Mouse (Mus musculus) heart, embryonic 10.5 days (tissue): ENCODE measurements around the gene Slc9b1. TPM values are rescaled to one million over a fixed set of nuclear protein-coding genes. Genes with fewer than 3 reads are reported as not detected.

Experiments
- DNase-seq: peaks from one replicate; pipeline ENCODE4 v3.0.0-alpha.2; 2017; ENCODE audit warnings: low spot score
- H3K27ac ChIP-seq: fragments of 300-500 bp; sonication (generic); 2 replicates; pipeline ENCODE4 v1.5.1; 2016; ENCODE audit warnings: mild to moderate bottlenecking
- H3K27me3 ChIP-seq: fragments of 300-500 bp; sonication (generic); 2 replicates; pipeline ENCODE4 v1.6.1; 2016; ENCODE audit warnings: mild to moderate bottlenecking; ENCODE audit not compliant: poor library complexity, insufficient read depth, severe bottlenecking
- H3K36me3 ChIP-seq: fragments of 300-500 bp; sonication (generic); 2 replicates; pipeline ENCODE4 v1.6.1; 2016; ENCODE audit warnings: mild to moderate bottlenecking, moderate library complexity
- H3K4me1 ChIP-seq: fragments of 300-500 bp; sonication (generic); 2 replicates; pipeline ENCODE4 v1.6.1; 2016; ENCODE audit warnings: mild to moderate bottlenecking
- H3K4me3 ChIP-seq: fragments of 300-500 bp; sonication (generic); 2 replicates; pipeline ENCODE4 v1.5.1; 2016; ENCODE audit warnings: mild to moderate bottlenecking, moderate library complexity
- H3K9me3 ChIP-seq: fragments of 300-500 bp; sonication (generic); 2 replicates; pipeline ENCODE4 v1.6.1; 2016; ENCODE audit warnings: mild to moderate bottlenecking, moderate library complexity
- WGBS: fragments of 180-500 bp; shearing (Covaris S2); methylation state at CpG from one replicate; pipeline ENCODE4 v1.1.7; 2016; 5-methylcytosine and 5-hydroxymethylcytosine counted together
- polyA plus RNA-seq: library from polyadenylated mRNA; unstranded; fragments of >200 nt; fragmentation: Nextera tagmentation; extraction: Ambion mirVana; gene quantifications from 2 replicates; pipeline ENCODE4 v1.2.1, GENCODE M21; 2016

Slc9b1 gene
- polyA plus RNA-seq, 1 experiment from 2014 or later, result 0.44 TPM

DNA sequence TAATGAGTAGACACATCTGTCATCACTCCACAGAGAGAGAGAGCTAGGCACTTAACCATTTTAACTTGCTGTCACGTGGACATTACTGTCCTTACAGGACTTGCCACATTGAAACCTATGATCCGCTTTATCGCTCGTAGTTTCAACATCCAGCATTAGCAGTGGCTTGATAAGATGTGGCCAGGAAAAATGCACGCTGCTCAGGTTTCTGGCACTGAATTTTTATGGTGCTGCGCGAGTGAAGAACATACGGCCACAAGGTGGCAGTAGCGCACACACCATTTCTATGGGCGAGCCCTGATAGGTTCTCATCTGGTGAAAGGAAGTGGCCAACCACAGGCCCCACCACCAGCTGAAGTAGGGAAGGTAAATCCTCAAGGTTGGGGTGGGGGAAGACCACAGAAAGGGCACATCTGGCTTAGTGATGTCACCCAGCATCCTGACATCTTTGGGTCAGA, 54.4 kb downstream of the Slc9b1 start:
- H3K4me1 ChIP-seq, result peaks cover 16% of the 10 kb centered on the region
- 7% methylated on average over 10 of the region's 10 CpGs for WGBS
- H3K27ac ChIP-seq, result peak overlapping the region; percentile 44; the same call in 1 of the 2 replicates
- H3K36me3 ChIP-seq, result peaks cover 21% of the 10 kb centered on the region
- no peaks in the 10 kb centered on the region for H3K9me3 ChIP-seq
- no peaks in the 10 kb centered on the region for H3K27me3 ChIP-seq
- H3K4me3 ChIP-seq, result no peak overlapping the region
- peak; percentile 94 for DNase-seq

DNA sequence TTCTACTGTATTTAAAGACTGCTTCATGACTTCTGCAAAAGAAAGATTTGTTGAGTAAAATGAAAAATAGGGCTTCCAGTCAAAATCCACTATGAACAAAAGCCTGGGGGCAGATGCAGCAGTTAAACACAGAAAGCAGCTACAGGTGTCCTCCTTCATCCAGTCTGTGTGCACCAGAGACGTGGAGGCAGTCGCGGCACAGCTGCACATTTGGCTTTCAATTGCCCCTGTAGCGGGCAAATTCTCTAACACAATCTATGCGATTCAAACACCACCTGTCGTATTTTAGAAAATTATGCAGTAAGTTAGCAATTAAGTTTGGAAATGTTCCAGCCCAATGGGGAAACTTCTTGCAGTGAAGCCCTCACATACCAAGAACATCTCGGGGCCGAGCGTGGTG, 55.4 kb downstream of the Slc9b1 start:
- Histone ChIP-seq H3K9me3 (no peaks in the 10 kb centered on the region), H3K4me1 (peaks cover 19% of the 10 kb centered on the region), H3K4me3 (no peak overlapping the region), H3K27me3 (no peaks in the 10 kb centered on the region), H3K36me3 (peaks cover 25% of the 10 kb centered on the region), H3K27ac (peak overlapping the region; percentile 44; the same call in 1 of the 2 replicates)
- DNase-seq, result no peak
- WGBS, result 90% methylated on average over 9 of the region's 9 CpGs

DNA sequence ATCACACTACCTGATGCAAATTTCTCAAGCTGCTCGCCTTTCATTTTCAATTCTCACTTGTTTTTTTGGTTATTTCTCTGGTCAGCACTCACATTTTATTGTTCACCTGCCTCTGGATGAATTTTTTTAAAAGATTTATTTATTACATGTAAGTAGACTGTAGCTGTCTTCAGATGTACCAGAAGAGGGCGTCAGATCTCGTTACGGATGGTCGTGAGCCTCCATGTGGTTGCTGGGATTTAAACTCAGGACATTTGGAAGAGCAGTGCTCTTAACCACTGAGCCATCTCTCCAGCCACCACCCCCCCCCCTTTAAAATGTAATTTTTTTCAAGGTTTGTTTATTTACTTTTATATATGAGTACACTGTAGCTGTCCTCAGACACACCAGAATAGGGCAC, 56.0 kb downstream of the Slc9b1 start:
- H3K4me3 ChIP-seq, result no peak overlapping the region
- WGBS, result 75% methylated on average over 5 of the region's 5 CpGs
- no peaks in the 10 kb centered on the region for H3K9me3 ChIP-seq
- H3K27me3 ChIP-seq, result no peaks in the 10 kb centered on the region
- H3K27ac ChIP-seq, result no peak overlapping the region
- no peak for DNase-seq
- H3K4me1 ChIP-seq, result peaks cover 19% of the 10 kb centered on the region
- peaks cover 28% of the 10 kb centered on the region for H3K36me3 ChIP-seq

DNA sequence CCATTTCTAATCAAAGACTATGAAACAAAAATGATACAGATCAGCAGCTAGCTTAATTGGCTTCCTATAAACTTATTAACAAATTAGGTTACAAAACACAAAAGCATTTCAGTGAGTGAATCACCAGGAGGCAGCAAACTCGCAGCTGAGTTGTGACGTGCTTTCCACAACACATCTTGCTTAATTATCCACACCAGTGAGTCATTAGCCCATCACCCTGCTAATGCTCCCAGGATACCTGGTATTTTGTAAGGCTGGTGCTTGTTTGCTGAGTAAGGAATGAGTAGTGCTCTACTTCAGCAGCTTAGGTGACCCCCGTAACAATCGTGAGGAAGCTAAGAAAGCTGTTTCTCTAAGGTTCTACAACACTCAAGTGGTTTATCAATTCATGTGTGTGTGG, 56.8 kb downstream of the Slc9b1 start:
- Histone ChIP-seq H3K36me3 (peaks cover 35% of the 10 kb centered on the region), H3K4me3 (no peak overlapping the region), H3K9me3 (no peaks in the 10 kb centered on the region), H3K27me3 (no peaks in the 10 kb centered on the region), H3K27ac (no peak overlapping the region), H3K4me1 (peaks cover 19% of the 10 kb centered on the region)
- no peak for DNase-seq
- 77% methylated on average over 4 of the region's 4 CpGs for WGBS

DNA sequence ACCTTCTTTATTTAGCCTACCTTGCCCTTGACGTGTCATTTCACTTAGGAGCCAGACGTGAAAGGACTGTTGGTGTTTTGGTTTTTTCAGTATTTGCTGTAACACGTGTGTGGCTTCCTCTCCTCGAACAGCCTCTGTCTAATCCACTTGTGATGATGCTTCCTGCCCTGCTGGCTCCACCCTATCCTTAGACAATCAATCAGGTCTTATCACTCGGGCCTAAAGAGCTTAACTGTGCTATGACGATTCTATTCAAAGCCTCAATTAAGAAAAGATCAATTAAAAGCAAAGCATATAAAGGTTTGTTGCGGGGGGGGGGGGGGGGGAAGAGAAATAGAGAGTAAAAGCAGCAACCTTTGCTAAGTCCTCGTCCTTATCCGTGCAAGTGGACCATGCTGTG, 59.5 kb downstream of the Slc9b1 start:
- Histone ChIP-seq H3K36me3 (peaks cover 44% of the 10 kb centered on the region), H3K27me3 (no peaks in the 10 kb centered on the region), H3K4me1 (peaks cover 24% of the 10 kb centered on the region), H3K4me3 (no peak overlapping the region), H3K27ac (no peak overlapping the region), H3K9me3 (no peaks in the 10 kb centered on the region)
- WGBS, result 67% methylated on average over 8 of the region's 9 CpGs
- DNase-seq, result no peak

DNA sequence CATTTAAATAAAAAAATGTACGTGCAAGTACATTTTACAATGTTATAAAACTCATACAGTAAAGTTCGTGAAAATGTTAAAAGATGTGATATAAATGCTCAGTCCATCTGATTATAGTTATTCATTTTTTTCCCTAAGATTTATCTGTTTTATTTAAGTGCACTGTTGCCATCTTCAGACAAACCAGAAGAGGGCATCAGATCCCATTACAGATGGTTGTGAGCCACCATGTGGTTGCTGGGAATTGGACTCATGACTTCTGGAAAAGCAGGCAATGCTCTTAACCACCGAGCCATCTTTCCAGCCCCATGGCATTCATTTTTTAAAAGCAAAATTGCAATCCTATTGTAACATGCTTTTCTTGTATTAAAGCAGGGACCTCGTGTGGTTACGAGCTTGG, 61.4 kb downstream of the Slc9b1 start:
- Histone ChIP-seq H3K27me3 (no peaks in the 10 kb centered on the region), H3K36me3 (peaks cover 44% of the 10 kb centered on the region), H3K4me1 (peaks cover 32% of the 10 kb centered on the region), H3K9me3 (no peaks in the 10 kb centered on the region), H3K27ac (no peak overlapping the region), H3K4me3 (no peak overlapping the region)
- no peak for DNase-seq
- WGBS, result 90% methylated on average over 5 of the region's 5 CpGs

DNA sequence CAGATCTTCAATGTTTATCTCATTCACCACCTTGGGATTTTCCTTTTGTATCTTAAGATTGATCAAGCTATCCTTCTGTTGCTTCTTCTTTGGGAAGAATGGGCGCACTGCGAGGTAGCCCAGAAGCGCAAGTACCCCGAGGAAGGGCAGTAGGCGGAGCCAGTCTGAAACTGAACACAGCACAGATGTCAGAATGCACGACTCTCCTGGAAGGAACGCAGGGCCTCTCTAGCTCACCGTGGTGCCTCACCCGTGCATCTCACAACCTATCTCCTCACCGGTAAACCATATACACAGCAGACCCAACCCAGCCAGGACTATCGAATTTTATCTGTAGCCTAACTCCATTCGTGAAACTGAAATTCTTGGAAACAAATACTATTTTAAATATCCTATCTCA, 63.2 kb downstream of the Slc9b1 start:
- no peaks in the 10 kb centered on the region for H3K27me3 ChIP-seq
- H3K4me3 ChIP-seq, result no peak overlapping the region
- H3K36me3 ChIP-seq, result peaks cover 36% of the 10 kb centered on the region
- no peak for DNase-seq
- H3K4me1 ChIP-seq, result peaks cover 39% of the 10 kb centered on the region
- peak overlapping the region; percentile 5; the same call in 1 of the 2 replicates for H3K27ac ChIP-seq
- WGBS, result 73% methylated on average over 12 of the region's 12 CpGs
- H3K9me3 ChIP-seq, result no peaks in the 10 kb centered on the region

DNA sequence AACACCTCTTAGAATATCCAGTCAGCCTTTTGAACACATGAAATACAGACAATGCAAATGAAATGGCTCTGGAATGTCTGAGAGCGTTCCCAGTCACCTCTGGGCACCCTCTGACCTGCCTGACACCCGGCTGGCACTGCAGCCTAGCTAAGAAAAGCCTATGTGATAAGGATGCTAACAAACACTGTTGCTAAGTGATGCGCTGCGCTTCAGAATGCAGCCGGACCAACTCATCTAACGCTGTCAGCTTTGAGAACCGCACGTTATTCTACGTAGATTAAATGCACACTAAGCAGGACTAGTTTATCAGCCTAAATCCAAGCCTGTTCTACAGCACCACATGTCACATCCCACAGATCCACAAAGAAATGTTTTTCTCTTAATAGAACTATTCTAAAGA, 64.0 kb downstream of the Slc9b1 start:
- peak; percentile 92 for DNase-seq
- no peaks in the 10 kb centered on the region for H3K9me3 ChIP-seq
- H3K27me3 ChIP-seq, result no peaks in the 10 kb centered on the region
- 36% methylated on average over 9 of the region's 9 CpGs for WGBS
- peak overlapping the region; percentile 62 for H3K27ac ChIP-seq
- H3K36me3 ChIP-seq, result peaks cover 34% of the 10 kb centered on the region
- peaks cover 42% of the 10 kb centered on the region for H3K4me1 ChIP-seq
- H3K4me3 ChIP-seq, result peak overlapping the region; percentile 18; the same call in 1 of the 2 replicates

DNA sequence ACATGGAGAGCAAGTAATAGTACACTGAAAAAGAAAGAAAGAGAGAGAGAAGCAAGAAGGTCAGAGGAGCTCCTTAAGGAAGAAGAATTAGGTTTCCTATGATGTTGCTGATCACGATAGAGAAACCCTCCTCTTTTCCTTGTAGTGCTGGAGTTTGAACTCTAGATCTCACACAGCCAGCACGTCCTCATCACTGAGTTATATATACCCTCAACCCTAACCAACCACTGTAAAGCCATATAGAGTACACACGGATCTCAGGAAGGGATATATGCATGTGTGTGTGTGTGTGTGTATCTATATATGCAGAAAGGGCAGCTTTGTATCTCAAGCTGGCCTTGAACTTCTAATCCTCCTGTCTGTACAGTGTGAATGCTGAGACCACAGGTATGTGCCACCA, 69.4 kb downstream of the Slc9b1 start:
- H3K4me3 ChIP-seq, result no peak overlapping the region
- 92% methylated on average over 3 of the region's 3 CpGs for WGBS
- no peaks in the 10 kb centered on the region for H3K9me3 ChIP-seq
- H3K4me1 ChIP-seq, result peaks cover 43% of the 10 kb centered on the region
- H3K36me3 ChIP-seq, result peaks cover 12% of the 10 kb centered on the region
- no peaks in the 10 kb centered on the region for H3K27me3 ChIP-seq
- H3K27ac ChIP-seq, result no peak overlapping the region
- no peak for DNase-seq

DNA sequence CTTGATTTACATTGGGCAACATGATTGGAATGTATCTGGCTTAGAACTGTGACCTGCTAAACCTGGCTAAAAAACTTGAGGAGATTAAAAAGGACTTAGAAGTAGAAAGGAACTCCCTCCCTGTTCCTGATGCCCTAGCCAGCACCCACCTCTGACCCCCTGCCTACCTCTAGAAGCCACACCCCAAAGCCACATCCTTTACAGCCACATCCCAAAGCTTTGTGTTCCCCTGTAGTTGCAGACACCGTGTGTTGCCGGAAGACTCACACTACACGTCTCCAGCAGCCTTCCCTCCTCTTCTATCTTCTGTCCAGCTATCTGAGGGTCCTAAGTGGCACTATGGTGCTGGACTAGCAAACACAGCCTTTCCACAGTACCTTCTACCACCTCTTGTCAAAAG, 70.0 kb downstream of the Slc9b1 start:
- Histone ChIP-seq H3K9me3 (no peaks in the 10 kb centered on the region), H3K27ac (no peak overlapping the region), H3K27me3 (no peaks in the 10 kb centered on the region), H3K4me3 (no peak overlapping the region), H3K4me1 (peaks cover 39% of the 10 kb centered on the region), H3K36me3 (peaks cover 12% of the 10 kb centered on the region)
- WGBS, result 67% methylated on average over 3 of the region's 3 CpGs
- no peak for DNase-seq

DNA sequence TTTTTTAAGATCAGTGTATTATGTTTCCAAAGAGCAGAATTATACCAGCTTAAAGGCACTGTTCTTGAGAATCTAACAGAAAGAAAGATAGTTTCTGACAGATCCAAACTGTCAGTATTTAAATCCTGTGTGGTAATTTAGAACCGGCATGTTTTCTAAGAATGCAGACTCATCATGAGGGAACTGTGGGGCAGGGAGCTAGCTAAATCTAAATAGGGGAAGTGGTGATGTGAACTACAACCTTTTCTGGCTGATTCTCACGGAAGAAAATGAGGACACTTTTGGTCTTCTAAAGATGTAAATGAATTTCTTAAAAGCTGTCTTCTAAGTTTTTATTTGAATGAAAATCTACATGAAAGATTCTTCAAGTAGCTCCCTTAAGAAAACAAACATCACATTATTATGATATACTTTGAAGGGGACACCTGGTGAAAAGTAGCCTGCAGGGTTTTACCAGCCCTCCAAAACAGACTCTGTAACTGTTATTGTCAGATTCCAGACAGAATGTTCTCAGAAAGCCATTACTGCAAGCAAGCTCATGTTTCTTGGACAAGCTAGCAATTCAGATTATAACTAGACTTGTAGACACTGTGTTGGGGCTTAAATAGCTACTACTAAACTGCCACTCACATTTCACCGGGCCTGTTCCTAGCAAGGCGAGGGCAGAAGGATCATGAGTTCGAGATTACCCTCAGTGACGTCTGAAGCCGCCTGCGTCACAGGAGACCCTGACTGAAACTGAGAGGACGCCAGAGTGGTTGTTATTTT, 72.9 kb downstream of the Slc9b1 start:
- Histone ChIP-seq H3K4me3 (no peak overlapping the region), H3K4me1 (peaks cover 22% of the 10 kb centered on the region), H3K27ac (no peak overlapping the region), H3K36me3 (peaks cover 12% of the 10 kb centered on the region), H3K9me3 (no peaks in the 10 kb centered on the region), H3K27me3 (no peaks in the 10 kb centered on the region)
- no peak for DNase-seq
- 90% methylated on average over 9 of the region's 9 CpGs for WGBS

DNA sequence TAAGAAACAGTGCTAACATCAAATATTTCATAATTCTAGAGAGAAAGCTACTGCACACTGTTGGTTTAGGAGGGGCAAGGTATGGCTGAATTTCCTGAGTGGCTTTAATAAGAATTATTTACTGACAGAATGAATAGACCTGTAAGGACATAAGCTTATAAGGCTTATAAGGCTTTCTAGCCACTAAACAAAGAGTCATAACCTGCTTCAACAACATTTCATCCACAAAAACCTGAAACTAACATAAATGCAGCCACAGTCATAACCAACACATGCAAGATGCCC, 73.4 kb downstream of the Slc9b1 start:
- H3K27me3 ChIP-seq, result no peaks in the 10 kb centered on the region
- no peaks in the 10 kb centered on the region for H3K9me3 ChIP-seq
- H3K4me3 ChIP-seq, result no peak overlapping the region
- H3K4me1 ChIP-seq, result peaks cover 22% of the 10 kb centered on the region
- no peak overlapping the region for H3K27ac ChIP-seq
- H3K36me3 ChIP-seq, result peaks cover 9% of the 10 kb centered on the region
- no peak for DNase-seq

DNA sequence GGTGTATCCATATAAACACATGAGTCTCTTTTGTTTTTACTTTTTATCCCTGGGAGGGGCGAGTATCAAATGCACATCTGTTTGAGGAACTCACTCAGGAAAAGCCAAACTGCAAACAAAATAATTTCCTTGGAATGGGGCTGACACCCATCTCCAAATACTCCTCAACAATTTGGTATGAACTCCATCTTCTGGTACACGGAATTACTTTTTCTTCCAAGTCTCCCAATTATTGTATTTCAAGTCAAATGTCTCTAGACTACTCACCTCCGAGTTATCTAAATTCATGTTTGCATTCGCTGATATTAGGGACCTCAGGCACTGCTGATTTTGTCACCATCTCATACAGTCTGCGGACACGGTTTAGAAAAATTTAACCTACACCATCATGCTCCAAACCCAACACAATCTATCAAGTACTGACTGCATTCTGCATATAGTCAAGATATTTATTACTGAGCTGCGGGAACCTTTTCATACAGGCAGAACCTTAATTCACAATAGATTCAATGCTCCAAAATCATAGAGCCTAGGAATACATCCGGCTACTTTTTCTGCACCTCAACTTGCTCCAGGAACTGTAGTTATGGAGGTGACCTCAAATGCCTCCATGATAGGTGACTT, 74.5 kb downstream of the Slc9b1 start:
- WGBS, result 29% methylated on average over 8 of the region's 8 CpGs
- Histone ChIP-seq H3K4me3 (peak overlapping the region; percentile 81), H3K4me1 (peaks cover 20% of the 10 kb centered on the region), H3K27ac (peak overlapping the region; percentile 98), H3K9me3 (no peaks in the 10 kb centered on the region), H3K36me3 (peaks cover 5% of the 10 kb centered on the region), H3K27me3 (no peaks in the 10 kb centered on the region)
- no peak for DNase-seq
